Mouse (Mus musculus) left cerebral cortex, adult 9 months (tissue): ENCODE measurements around the gene Sema3e.

Source experiments
- DNase-seq, 2 experiments: peaks; one replicate each; pipeline ENCODE4 v3.0.0; 2022; ENCODE audit warnings: low spot score in 2 of 2

The Sema3e gene

DNA sequence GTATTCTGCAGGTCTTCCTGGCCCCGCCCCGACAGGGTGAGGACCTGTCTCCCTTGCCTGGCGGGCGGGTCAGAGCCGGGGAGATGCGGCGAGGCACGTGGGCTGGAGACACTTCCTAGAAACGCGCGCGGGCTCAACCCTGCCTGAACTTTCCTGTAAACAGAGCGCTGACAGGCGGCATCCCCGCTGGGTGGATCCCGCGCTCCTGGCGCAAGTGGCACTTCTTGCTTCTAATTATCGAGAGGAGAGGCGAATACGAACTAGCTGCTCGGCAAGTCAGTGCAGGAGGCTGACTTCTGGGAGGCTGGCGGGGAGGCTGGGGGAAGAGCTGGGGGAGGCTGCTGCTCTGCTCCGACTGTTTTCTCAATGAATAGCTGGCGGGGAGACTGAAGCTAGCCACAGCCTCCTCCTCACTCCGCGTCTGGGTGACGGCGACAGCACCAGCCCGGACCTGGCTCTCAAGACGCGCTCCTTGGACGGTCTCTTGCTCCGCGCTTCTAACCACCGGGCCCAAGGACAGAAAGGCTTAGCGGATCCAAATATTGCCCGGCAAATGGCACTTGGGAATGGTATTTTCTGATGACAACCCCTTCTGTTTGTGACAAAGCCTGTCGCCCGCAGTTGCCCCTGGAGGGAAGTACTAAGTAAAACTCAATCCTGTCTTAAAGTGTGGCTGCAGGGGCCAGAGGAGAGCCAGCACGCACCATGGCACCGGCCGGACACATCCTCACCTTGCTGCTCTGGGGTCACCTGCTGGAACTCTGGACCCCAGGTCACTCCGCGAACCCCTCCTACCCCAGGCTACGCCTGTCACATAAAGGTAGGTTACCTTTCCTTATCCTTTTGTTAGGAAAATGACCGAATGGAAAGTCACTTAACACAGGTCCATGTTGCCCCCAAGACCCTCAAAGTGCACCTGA lies at the start of gene Sema3e:
Gene Sema3e (plus strand): TSS at position 72 of the 920 bp plus-strand sequence.
- DNase-seq, result peak in 1 of 2 experiments; percentile 35

DNA sequence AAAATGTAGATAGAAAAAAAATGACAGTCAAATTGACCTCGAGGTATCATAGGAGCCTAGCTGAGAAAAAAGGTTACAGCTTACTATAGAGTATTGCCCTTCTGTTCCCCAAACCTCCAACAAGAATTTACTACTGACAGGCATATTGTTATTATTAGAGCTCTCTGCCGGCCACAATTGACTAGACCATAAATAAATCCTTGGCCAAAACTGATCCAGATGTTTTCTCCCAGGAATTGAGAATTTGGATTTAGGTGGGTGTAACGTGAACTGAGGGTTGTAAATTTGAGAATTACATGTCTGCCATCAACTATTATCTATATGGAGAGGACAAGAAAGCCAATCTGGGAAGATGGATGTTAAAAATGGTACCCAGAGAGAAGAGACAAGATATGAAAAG lies 47.5 kb upstream of the Sema3e start:
- DNase-seq, result no peak

DNA sequence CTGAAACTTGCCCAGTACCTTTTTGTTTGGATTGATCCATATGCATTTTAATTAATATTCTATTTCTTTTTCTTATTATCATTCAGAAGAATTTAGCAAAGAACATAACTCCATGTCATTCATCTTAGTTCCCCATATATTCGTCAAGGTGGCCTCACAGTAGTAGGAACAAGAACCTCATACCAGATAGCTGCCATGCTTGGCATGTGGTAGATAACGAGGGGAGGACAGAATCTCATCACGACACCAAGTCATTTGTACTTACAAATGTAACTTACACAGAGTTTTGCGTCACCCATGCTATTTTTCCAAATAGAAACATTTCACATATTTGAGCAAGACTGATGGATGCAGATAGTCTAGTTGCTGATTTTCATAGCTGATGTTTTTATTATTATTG lies 45.9 kb upstream of the Sema3e start:
- DNase-seq, result no peak

DNA sequence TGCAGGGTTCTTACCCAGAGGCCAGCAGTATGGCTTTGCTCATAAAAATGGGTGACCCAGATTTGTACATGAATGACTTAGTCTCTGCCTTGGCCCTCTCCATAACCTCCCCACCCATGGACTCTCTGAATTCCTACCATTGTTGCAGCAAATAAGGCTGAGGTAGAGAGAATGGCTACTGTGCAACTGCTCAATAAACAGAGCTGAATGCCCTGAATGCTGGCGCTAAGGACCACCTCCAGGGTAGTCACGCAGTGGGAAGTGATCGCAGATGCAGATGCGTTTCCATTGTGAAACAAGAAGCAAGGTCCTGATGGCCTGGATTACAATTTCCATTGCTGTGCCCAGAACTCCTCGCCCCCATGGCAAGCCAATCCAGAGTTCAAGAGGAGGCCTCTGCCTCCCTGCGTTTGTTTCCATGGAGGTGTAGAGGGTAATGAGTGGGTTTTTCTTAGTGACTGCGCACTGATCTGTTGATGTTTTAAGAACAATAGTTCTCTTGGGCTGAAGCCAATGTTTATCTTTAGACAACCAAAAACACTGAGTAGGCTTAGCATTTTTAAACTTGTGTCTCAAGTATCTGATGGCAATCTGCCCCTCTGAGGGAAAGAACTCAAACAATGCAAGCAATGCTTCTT lies 42.5 kb upstream of the Sema3e start:
- peak in 1 of 2 experiments; percentile 0 for DNase-seq

DNA sequence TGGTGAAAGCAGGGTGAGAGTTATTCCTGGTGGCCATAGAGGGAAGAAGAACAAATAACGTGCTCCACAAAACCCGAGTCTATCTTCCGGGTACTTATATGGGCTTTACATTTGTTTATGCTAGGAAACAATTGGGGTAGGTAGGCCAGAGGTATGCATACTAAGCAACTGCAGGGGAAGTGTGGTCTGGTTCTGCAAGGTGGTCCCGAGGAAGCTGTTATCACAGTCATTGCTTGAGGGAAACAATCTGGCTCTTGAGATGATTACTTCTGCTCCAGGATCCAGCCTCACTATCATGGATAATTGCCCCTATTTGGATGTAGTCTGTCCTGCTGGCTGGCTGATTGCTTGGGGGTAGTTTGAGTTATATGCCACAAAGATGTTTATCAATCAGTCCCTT lies 41.5 kb upstream of the Sema3e start:
- DNase-seq, result no peak

DNA sequence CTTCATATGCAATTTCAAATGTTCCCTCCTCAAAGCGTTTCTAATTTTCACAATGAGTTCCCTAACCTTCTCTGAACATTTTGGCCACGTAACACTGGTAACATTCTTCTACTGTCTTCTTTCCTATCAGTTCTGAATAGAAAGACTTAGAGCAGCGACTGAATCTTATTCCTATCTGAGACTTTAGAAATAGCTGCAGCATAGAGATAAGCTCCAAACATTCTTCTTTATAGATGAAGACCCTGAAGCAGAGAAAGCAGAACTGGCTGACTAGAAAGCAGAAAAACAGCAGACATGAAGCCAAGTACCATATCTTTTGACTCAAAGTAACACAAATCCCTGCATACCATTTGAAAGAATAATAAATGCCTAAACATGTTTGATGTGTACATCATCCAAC lies 39.4 kb upstream of the Sema3e start:
- DNase-seq, result no peak

DNA sequence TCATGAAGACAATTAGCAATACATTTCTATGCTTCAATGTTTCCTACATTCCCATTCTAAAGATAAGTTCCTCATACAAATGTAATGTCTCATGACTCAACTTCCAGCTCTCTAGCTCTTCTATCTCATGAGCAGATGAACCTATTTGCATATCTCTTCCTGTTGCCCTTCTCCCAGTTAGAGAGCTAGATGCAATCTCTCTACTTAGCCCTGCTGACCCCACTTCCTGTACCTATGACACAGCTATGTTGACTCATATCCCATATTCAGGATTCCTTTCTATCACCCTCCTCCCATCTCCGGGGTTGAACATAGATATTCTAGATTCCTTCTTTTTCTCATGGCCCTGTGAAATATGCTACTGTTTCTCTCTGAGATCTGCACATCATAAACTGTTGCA lies 38.0 kb upstream of the Sema3e start:
- DNase-seq, result no peak

DNA sequence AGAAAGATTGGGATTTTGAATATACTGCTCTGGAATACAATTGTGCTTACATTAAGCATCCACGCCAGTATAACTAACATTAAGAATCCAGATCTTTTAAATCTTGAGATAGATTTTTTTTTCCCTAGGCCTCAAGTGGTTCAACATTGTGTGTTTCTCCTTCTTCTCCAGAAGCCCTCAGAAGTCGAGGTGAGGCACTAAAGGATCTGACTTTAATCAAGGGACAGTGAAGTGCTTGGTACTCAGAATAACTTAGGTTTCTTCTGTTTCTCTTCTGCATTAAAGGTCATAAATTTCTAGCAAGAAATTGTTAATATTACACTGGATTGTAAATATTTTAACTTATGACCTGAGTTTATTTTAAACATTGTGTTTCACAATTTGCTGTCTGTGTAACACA lies 37.1 kb upstream of the Sema3e start:
- DNase-seq, result no peak

DNA sequence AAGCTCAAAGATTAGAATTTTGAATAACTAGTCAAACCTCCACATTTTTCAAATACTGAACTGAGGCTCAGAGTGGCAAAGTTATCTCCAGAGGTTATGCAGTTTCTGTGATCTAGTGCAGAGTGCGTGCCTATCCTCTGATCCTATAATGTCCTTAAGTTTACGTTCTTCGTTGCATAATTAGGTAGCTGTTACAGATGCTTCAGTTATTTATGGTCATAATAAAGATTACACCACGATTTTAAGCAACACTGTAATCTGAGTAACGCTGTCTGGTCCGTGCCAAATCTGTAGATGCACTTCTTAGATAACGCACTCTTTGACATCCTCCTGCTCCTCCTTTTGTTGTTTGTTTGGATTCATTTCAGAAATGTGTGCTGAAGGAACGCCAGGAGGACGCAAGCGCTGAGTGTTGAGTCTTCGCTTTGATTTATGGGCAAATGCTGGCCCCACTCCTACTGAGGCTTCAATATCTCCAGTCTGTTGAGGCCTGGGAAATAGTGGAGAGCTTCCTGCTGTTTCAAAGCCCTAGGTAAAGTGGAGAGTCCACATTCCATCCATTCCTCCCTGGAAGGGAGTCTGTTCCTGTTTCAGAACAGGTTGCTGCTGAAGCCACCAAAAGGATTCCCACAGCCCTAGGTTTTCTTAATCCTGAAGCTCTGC lies 32.2 kb upstream of the Sema3e start:
- no peak for DNase-seq

DNA sequence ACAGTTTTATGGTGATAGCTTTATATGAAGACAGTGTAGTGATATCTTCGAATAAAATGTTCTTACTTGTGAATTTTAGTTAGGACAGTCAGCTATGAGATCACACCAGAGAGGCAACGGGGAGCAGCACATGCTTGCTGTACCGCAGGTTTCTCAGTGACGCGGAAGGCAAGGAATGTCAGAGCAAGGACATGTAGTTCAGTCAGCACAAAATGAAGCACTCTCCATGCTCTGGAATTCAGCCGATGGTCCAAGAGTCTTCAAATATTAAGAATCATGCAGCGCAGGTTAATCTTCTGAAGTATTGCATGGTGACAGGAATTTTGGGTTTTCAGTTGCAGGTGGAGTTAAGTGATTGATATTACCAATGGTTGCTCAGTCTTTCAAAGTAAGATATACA lies 3.3 kb downstream of the Sema3e start:
- DNase-seq, result no peak

DNA sequence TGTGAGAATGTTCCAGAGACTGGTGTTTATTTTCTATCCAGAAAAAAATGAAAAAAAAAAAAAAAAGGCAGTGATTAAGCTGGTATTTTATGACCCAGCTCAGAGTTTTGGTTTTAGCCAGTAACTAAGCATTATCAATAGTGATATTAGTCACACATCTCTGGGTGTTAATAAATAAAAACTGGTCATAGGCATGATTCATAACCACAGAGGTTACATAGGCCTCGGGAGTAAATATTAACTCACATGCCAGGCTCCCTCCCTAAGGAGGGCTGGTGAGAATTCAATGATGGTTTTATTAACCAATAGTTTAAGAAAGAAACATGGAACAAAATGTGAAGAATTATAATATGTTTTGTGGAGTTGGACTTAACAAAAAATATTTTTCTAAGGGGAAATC lies 5.7 kb downstream of the Sema3e start:
- DNase-seq, result no peak

DNA sequence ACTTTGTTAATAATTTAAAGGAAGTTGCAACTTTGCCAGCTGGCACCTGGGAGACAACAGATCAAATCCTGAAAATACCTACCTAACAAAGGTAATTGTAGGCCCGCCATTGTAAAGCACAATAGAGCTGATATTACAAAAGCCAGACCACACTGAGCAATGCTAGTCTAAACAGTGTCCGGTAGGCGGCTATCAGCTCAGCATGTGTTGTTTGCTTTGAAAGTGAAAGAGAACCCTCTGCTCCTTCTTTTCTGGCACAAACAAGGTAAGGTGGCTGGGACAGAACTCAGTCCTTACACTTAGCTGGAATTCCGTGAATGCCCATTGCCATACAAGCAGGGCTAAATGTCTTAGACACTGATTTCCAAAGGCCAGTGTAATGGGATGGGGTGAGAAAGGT lies 7.0 kb downstream of the Sema3e start:
- DNase-seq, result no peak

DNA sequence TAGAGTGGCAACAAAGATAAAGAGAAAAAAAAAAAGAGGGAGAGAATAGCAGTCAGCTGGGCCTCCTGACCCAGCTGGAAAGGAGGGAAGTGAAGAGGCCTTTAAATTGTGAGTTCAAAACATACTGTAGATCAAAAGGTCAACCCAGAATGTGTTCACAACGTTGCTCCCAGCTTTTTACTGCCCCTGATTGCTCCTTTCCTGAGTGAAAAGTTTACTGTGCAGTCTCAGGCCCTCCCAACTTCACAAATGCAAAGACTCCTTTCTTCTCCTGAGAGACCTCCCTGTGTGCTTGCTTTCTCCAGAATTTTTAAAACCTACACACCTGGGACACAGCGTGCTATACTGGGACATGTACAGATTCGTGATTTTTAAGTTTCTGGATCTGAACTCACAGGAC lies 8.2 kb downstream of the Sema3e start:
- no peak for DNase-seq

DNA sequence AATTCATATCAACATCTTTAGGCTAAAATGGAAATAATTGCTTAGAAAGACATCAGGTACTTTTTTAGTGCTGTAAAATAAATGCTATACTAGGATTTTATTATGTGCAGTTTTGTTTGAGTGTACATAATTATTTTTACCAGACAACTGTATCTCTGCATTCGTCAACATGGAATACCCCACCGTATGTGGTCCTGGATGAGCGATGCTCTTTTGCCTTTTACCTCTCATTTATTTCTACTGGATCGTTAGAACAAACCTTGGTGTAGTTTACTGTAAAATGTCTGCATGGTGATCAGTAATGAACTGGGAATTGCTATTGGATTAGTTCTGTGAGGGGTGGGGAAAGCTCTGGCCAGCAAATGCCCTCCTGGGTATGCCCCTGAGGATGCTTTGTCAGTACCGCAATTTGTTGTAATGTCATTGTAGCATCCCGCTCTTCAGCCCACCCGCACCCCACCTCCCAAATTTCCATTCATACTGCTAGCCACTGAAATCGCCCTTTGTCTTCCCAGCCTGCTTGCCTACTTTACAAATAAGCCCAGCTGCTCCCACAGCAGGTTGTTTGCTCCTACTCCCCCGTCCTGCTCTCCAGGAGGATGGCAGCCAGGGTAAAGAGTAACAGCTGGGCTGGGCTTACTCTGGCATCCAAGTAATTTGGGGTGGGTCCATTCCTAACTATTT lies 13.9 kb downstream of the Sema3e start:
- no peak for DNase-seq

DNA sequence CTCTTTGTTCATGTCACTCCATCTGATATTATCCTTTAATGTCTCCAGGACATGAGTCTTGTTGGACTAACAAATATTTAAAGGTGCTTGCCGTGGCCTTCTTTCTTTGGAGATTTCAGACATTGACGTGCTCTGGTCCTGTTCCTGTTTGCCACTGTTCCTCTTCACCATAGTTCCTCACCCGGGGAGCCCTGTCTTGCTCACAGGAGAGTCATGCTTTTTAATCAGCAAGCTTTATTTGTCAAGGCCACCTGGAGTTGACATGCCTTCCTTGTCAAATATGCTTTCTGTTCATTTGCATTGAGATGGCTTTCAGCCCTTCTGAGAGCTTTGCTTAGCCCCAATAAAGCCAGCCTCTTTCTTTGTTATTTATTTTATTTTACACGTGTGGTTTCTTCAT lies 15.1 kb downstream of the Sema3e start:
- DNase-seq, result no peak

DNA sequence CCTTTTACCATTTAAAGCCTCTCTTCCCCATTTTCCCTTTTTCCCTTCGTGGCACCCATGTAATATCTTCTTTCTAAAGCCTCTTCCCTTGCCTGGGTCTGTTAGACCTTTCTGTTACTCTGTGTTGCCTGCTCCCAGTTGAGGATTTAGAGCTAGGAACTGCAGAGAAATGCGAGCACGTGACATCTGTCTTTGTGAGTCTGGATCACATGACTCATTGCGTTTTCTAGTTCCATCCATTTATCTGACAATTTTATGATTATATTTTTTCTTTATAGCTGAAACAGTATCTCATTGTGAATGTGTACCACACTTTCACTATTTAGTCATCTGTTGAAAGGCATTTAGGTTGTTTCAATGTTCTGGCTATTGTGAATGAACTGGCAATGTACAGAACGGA lies 18.0 kb downstream of the Sema3e start:
- DNase-seq, result no peak

DNA sequence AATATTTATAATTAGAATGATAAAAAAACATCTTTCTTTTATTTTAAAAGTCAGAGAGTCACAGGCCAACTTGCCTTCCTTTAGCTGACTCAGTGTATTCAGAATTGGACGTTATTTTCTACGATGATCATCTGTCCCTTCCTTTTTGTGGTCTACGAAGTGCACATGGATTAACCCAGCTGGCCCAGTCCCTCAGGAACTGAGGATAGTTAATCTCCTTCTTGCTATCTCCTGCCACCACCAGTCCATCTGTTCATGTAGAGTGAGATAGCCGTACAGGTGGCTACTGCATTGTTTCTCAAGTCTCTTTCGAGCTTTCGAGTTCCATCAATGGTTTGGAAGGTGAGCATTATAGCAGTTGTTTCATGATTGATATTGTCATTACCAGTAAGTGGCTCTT lies 18.9 kb downstream of the Sema3e start:
- DNase-seq, result no peak

DNA sequence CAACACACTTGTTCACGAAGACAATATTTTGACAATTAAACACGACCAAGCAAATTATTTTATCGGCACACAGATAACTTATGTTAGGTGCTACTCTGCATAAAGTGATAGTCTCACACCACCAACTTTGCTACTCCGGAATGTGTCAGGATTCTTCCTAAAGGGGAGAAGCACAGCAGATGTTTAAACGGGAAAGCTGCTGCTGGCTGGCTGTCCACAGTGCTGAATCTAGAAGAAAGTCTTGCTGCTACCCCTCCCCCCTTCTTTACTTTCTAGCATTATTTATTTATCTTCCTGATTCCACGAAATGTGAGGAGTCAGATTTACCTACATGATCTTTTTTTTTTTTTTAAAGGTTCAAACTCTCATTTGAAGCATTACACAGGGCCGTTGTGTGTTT lies 23.6 kb downstream of the Sema3e start:
- DNase-seq, result no peak

DNA sequence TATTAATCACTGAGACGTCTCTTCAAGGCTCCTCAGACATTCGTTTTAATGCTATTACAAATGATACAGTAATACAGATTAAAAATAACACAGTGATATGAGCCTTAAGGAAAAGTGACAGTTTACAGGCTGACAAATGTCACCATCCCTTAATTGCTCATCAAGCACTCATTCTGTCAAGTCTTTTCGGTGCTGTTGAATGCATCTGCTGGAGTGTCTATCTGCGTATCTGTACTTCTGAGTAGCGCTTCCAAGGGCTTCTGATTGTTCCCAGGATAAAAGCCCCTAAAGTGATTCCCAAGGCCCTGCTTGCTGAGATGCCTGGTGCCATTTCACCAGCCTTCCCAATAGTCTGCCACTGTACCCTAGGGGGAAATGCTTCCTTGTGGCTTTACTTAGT lies 29.4 kb downstream of the Sema3e start:
- DNase-seq, result no peak

DNA sequence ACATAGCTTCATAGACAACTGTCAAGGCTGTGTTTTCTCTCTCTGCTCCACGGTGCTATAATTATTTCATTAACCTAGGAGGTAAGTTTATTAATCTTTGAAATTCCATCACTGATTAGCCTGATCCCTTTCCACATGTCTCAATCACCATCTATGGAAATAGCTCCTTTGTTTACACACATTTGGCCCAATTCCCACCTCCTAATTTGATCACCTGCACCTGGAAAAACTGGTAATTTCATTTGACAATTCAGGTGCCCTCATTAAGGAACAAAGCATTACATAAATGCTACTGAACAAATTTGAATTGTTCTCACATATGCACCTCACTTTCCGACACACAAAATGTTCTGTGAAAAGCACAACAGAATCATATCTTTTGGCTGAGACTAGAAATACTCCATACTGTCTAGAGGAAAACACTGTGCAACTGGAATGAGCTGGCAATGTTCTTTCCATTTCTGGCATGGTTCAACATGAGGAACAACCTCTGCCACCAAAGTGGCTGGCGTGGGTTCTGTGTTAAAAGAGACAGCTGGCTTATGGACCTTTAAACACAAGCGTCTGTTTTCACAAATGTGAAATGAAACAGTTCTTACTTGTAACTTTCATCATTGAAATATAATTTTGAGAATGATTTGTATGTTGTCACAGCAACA lies 34.9 kb downstream of the Sema3e start:
- peak in 1 of 2 experiments; percentile 3 for DNase-seq

DNA sequence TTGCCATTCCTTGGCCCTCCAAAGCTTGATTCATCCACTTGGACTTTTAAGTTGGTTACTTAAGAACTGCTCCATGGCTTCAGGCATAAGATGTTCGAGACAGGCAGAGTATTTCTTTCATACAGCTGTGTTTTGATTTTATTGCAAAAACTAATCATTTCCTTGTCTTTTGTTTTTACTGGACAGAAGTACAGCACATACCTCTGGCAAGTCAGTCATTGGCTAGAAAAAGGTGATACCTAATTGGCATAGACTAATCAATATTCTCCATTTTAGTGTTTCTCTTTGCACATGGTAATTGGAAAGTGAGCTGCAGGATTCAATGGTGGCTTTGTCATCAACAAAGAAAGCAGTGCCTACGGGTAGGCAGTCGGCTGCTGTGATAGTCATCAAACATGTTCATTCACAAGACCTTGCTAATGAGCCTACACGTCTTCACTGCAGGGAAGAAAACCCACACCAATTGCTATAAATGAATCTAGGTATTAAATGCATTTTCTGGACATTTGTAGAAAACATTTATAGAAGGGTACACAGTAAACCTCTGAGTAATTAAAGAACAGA lies 37.9 kb downstream of the Sema3e start:
- no peak for DNase-seq
